Mouse (Mus musculus): ENCODE results near the gene Nme9.

Gene Nme9

GRCm38 (mm10) chr9:99451161-99451560, at the start of gene Nme9:
TSS of gene Nme9 (plus strand) at chr9:99451475.
- no peak for DNase-seq

GRCm38 (mm10) chr9:99409280-99409679, 42.0 kb upstream of the Nme9 start:
- DNase-seq = no peak

- DNase-seq = no peak
Observed at GRCm38 (mm10) chr9:99411093-99411492, 40.2 kb upstream of the Nme9 start.

GRCm38 (mm10) chr9:99411785-99412184, 39.5 kb upstream of the Nme9 start:
- peak; percentile 69 for DNase-seq

- DNase-seq = no peak
Observed at GRCm38 (mm10) chr9:99416809-99417208, 34.5 kb upstream of the Nme9 start.

- DNase-seq = no peak
Observed at GRCm38 (mm10) chr9:99417288-99417846, 33.9 kb upstream of the Nme9 start.

- DNase-seq = peak; percentile 90
Observed at GRCm38 (mm10) chr9:99418377-99418776, 32.9 kb upstream of the Nme9 start.

GRCm38 (mm10) chr9:99419951-99420701, 31.1 kb upstream of the Nme9 start:
- DNase-seq = peak; percentile 92

GRCm38 (mm10) chr9:99421914-99422313, 29.4 kb upstream of the Nme9 start:
- DNase-seq = no peak

- peak; percentile 77 for DNase-seq
Observed at GRCm38 (mm10) chr9:99423692-99424573, 27.3 kb upstream of the Nme9 start.

- no peak for DNase-seq
Observed at GRCm38 (mm10) chr9:99424574-99424863, 26.8 kb upstream of the Nme9 start.

GRCm38 (mm10) chr9:99425262-99425661, 26.0 kb upstream of the Nme9 start:
- DNase-seq = peak; percentile 79

GRCm38 (mm10) chr9:99428601-99429331, 22.5 kb upstream of the Nme9 start:
- DNase-seq = peak; percentile 93

- no peak for DNase-seq
Observed at GRCm38 (mm10) chr9:99429845-99430244, 21.4 kb upstream of the Nme9 start.

- DNase-seq = no peak
Observed at GRCm38 (mm10) chr9:99430806-99431205, 20.5 kb upstream of the Nme9 start.

GRCm38 (mm10) chr9:99431346-99431745, 19.9 kb upstream of the Nme9 start:
- DNase-seq = peak; percentile 76

GRCm38 (mm10) chr9:99431963-99432362, 19.3 kb upstream of the Nme9 start:
- no peak for DNase-seq

GRCm38 (mm10) chr9:99432478-99432877, 18.8 kb upstream of the Nme9 start:
- peak; percentile 79 for DNase-seq

- peak; percentile 82 for DNase-seq
Observed at GRCm38 (mm10) chr9:99434892-99435618, 16.2 kb upstream of the Nme9 start.

GRCm38 (mm10) chr9:99435619-99436181, 15.6 kb upstream of the Nme9 start:
- peak; percentile 93 for DNase-seq

GRCm38 (mm10) chr9:99436182-99437030, 14.9 kb upstream of the Nme9 start:
- peak; percentile 99 for DNase-seq
